Mouse (Mus musculus): ENCODE measurements around the gene Zswim3. TPM values are rescaled to one million over a fixed set of nuclear protein-coding genes. Genes with fewer than 3 reads are reported as not detected.
A peak's percentile ranks its signal among the peaks of the same experiment; 100 is the strongest.

The Zswim3 gene
- total and polyA plus RNA-seq, 3 experiments, result 4.7 to 5.9 TPM; not detected in 1

- TF ChIP-seq ZNF384 (IDR thresholded peaks at IDR 0.05; ENCODE audit: low read depth, low read length) (peak; percentile 58; the same call in 1 of the 2 replicates), KAT2A (conservative IDR thresholded peaks at IDR 0.05; ENCODE audit: low read depth, low read length) (no peak), MXI1 (IDR thresholded peaks at IDR 0.05; ENCODE audit: low read depth, low read length) (no peak), SIN3A (IDR thresholded peaks at IDR 0.05; ENCODE audit: low read length) (no peak), ELF1 (IDR thresholded peaks at IDR 0.05; ENCODE audit: low read depth, low read length) (no peak), TBP (IDR thresholded peaks at IDR 0.05; ENCODE audit: low read depth, low read length) (peak; percentile 28; the same call in 1 of the 2 replicates)
Measured at GRCm38 (mm10) chr2:164832032-164832747, 27.3 kb downstream of the Zswim3 start (continued).

DNA sequence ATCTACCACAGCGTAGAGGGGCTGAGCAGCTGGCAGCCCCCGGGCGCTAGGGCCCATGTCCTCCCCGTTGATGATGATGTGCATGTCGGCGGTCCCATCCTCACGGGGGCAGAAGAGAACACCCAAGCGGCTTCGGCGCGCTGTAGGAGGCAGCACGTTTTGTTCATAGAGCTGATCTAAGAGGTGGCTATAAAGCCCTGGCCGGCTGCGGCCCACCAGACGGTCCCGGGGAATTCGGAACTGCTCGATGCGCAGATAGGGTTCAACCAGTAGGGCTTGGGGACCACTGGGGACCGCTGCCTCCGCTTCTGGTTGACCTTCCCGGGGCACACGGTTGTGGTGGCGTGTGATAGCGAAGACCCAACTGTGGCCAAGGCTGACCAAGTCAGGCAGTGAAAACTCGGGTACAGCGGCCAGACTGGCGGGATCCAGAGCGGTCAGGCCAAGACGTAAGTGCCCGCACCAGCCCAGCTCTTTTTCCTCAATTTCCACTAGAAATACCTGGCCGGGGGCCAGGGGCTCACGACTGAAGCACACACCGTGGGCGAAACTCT, 27.9 kb downstream of the Zswim3 start, which contains the start of gene Ctsa:
TSS of gene Ctsa (plus strand) at position 126 of the 554 bp plus-strand sequence.
- TF ChIP-seq MYB (IDR thresholded peaks at IDR 0.05; ENCODE audit: low read depth, low read length) (no peak), RAD21 (IDR thresholded peaks at IDR 0.05; ENCODE audit: low read depth, low read length) (peak; percentile 25), ZC3H11A (IDR thresholded peaks at IDR 0.05; ENCODE audit: low read depth, low read length) (no peak), UBTF (IDR thresholded peaks at IDR 0.05; ENCODE audit: borderline replicate concordance, insufficient read depth, low read depth, low read length) (0 out of 2 replicates have a peak, but pooled peaks have one; percentile 46), E2F4 (IDR thresholded peaks at IDR 0.05; ENCODE audit: borderline replicate concordance, low read depth, low read length) (no peak), NRF1 (IDR thresholded peaks at IDR 0.05; ENCODE audit: insufficient read depth, low read depth, low read length, poor library complexity, severe bottlenecking) (0 out of 2 replicates have a peak, but pooled peaks have one; percentile 20), JUND (IDR thresholded peaks at IDR 0.05; ENCODE audit: low read depth, low read length) (0 out of 2 replicates have a peak, but pooled peaks have one; percentile 2), MAX (IDR thresholded peaks at IDR 0.05; ENCODE audit: low read length) (peak; percentile 51), MXI1 (IDR thresholded peaks at IDR 0.05; ENCODE audit: low read depth, low read length) (peak; percentile 78), SIN3A (IDR thresholded peaks at IDR 0.05; ENCODE audit: low read length) (no peak), USF1 (IDR thresholded peaks at IDR 0.05; ENCODE audit: low read depth, low read length) (0 out of 2 replicates have a peak, but pooled peaks have one; percentile 6), CTCF (IDR thresholded peaks at IDR 0.05 in 2 of 3, conservative IDR thresholded peaks at IDR 0.05 in 1 of 3; ENCODE audit: control insufficient read depth in 1 of 3, insufficient read depth in 1 of 3, low read depth in 2 of 3, low read length in 3 of 3, poor library complexity in 1 of 3, severe bottlenecking in 1 of 3) (peak; percentile 37 to 64 (median 61)), NELFE (IDR thresholded peaks at IDR 0.05; ENCODE audit: low read depth, low read length) (peak; percentile 69), SMC3 (IDR thresholded peaks at IDR 0.05; ENCODE audit: low read depth, low read length) (peak; percentile 35), TBP (IDR thresholded peaks at IDR 0.05; ENCODE audit: low read depth, low read length) (no peak; the same call in 1 of the 2 replicates), ZMIZ1 (IDR thresholded peaks at IDR 0.05; ENCODE audit: low read depth, low read length) (peak; percentile 36; the same call in 1 of the 2 replicates), POLR2A (IDR thresholded peaks at IDR 0.05; ENCODE audit: control insufficient read depth in 1 of 2, insufficient read depth in 1 of 2, low read depth in 1 of 2, low read length in 2 of 2, poor library complexity in 1 of 2) (peak; percentile 56; a peak in 2 of 4 replicates), MEF2A (IDR thresholded peaks at IDR 0.05; ENCODE audit: extremely low read depth, insufficient replicate concordance, low read depth, low read length, poor library complexity, severe bottlenecking) (no peak)
- peak; percentile 87 for DNase-seq (ENCODE audit: low read depth, low spot score)
- Histone ChIP-seq H3K27ac (ENCODE audit: control insufficient read depth, low read depth, low read length) (peak within 1 kb of the TSS; percentile 51), H3K27me3 (ENCODE audit: control insufficient read depth in 1 of 2, insufficient read depth in 2 of 2, low read length in 2 of 2) (no peaks in the 10 kb centered on the region), H3K79me2 (ENCODE audit: control insufficient read depth, insufficient read depth, low read length, poor library complexity) (peaks cover 18% of the 10 kb centered on the region), H3K9me3 (replicated peaks; ENCODE audit: insufficient read depth, low read length) (no peaks in the 10 kb centered on the region), H3K36me3 (ENCODE audit: control insufficient read depth in 1 of 2, insufficient read depth in 2 of 2, low read length in 2 of 2) (peaks cover 2 to 4% of the 10 kb centered on the region in 2 experiments; a peak in 1 of 4 replicates), H3K9ac (ENCODE audit: control insufficient read depth, low read depth, low read length, poor library complexity, severe bottlenecking) (peak within 1 kb of the TSS; percentile 82), H3K4me1 (ENCODE audit: control insufficient read depth in 1 of 2, insufficient read depth in 2 of 2, low read length in 2 of 2) (peaks cover 0 to 7% of the 10 kb centered on the region in 2 experiments; a peak in 2 of 4 replicates), H3K4me3 (ENCODE audit: control insufficient read depth in 1 of 2, insufficient read depth in 1 of 2, low read depth in 2 of 2, low read length in 2 of 2) (peak within 1 kb of the TSS; percentile 56 to 86)

Measured in MEL (cell line).